Mouse (Mus musculus): Measurements from ENCODE around the gene C130050O18Rik. TPM values are rescaled to one million over a fixed set of nuclear protein-coding genes. Genes with fewer than 3 reads are reported as not detected.

The C130050O18Rik gene
- polyA plus RNA-seq, 1 experiment, result 0.20 TPM

GRCm38 (mm10) chr5:139417480-139417879, 12.4 kb downstream of the C130050O18Rik start:
- Histone ChIP-seq H3K4me3 (ENCODE audit: insufficient read depth, poor library complexity, severe bottlenecking) (no peak overlapping the region), H3K27me3 (ENCODE audit: control insufficient read depth, insufficient read depth, insufficient read length) (no peaks in the 10 kb centered on the region), H3K36me3 (ENCODE audit: control insufficient read depth, insufficient read depth) (no peaks in the 10 kb centered on the region), H3K79me2 (ENCODE audit: control insufficient read depth, insufficient read depth) (no peaks in the 10 kb centered on the region), H3K79me3 (ENCODE audit: low read depth) (peaks cover 1% of the 10 kb centered on the region), H3ac (ENCODE audit: control insufficient read depth, insufficient read length, low read depth) (no peak overlapping the region)
- no peak for TF ChIP-seq CEBPB (IDR thresholded peaks at IDR 0.05; ENCODE audit: low read depth)

GRCm38 (mm10) chr5:139418110-139418509, 13.0 kb downstream of the C130050O18Rik start:
- Histone ChIP-seq H3ac (ENCODE audit: control insufficient read depth, insufficient read length, low read depth) (no peak overlapping the region), H3K79me3 (ENCODE audit: low read depth) (peaks cover 1% of the 10 kb centered on the region), H3K4me3 (ENCODE audit: insufficient read depth, poor library complexity, severe bottlenecking) (no peak overlapping the region), H3K36me3 (ENCODE audit: control insufficient read depth, insufficient read depth) (no peaks in the 10 kb centered on the region), H3K79me2 (ENCODE audit: control insufficient read depth, insufficient read depth) (peaks cover 1% of the 10 kb centered on the region), H3K27me3 (ENCODE audit: control insufficient read depth, insufficient read depth, insufficient read length) (no peaks in the 10 kb centered on the region)
- no peak for TF ChIP-seq MYOD1 (IDR thresholded peaks at IDR 0.05; ENCODE audit: control insufficient read depth, insufficient read length, low read depth)
- no peak for TF ChIP-seq CTCF (IDR thresholded peaks at IDR 0.05; ENCODE audit: control insufficient read depth, insufficient read depth, insufficient read length)
- no peak for TF ChIP-seq USF1 (IDR thresholded peaks at IDR 0.05; ENCODE audit: low read depth)
- TF ChIP-seq CEBPB (IDR thresholded peaks at IDR 0.05; ENCODE audit: low read depth), result no peak
- TF ChIP-seq FOSL1 (IDR thresholded peaks at IDR 0.05; ENCODE audit: insufficient read depth, low read length, poor library complexity, severe bottlenecking), result no peak
- no peak for TF ChIP-seq MYOG (IDR thresholded peaks at IDR 0.05; ENCODE audit: control insufficient read depth, extremely low read depth, insufficient read length)

GRCm38 (mm10) chr5:139418633-139419032, 13.6 kb downstream of the C130050O18Rik start:
- TF ChIP-seq CEBPB (IDR thresholded peaks at IDR 0.05; ENCODE audit: low read depth), result no peak
- TF ChIP-seq MYOG (IDR thresholded peaks at IDR 0.05; ENCODE audit: control insufficient read depth, extremely low read depth, insufficient read length), result no peak
- TF ChIP-seq FOSL1 (IDR thresholded peaks at IDR 0.05; ENCODE audit: insufficient read depth, low read length, poor library complexity, severe bottlenecking), result no peak
- Histone ChIP-seq H3K79me3 (ENCODE audit: low read depth) (peaks cover 1% of the 10 kb centered on the region), H3K27me3 (ENCODE audit: control insufficient read depth, insufficient read depth, insufficient read length) (no peaks in the 10 kb centered on the region), H3K4me3 (ENCODE audit: insufficient read depth, poor library complexity, severe bottlenecking) (no peak overlapping the region), H3K36me3 (ENCODE audit: control insufficient read depth, insufficient read depth) (no peaks in the 10 kb centered on the region), H3ac (ENCODE audit: control insufficient read depth, insufficient read length, low read depth) (no peak overlapping the region), H3K79me2 (ENCODE audit: control insufficient read depth, insufficient read depth) (peaks cover 7% of the 10 kb centered on the region)

- peaks cover 1% of the 10 kb centered on the region for H3K79me3 ChIP-seq (ENCODE audit: low read depth)
- peak within 1 kb of the TSS; percentile 75 for H3ac ChIP-seq (ENCODE audit: control insufficient read depth, insufficient read length, low read depth)
- TF ChIP-seq CEBPB (IDR thresholded peaks at IDR 0.05; ENCODE audit: low read depth), result no peak
- TF ChIP-seq MYOG (IDR thresholded peaks at IDR 0.05; ENCODE audit: control insufficient read depth, extremely low read depth, insufficient read length), result no peak
- no peak for TF ChIP-seq MYOD1 (IDR thresholded peaks at IDR 0.05; ENCODE audit: control insufficient read depth, insufficient read length, low read depth)
- H3K4me3 ChIP-seq (ENCODE audit: insufficient read depth, poor library complexity, severe bottlenecking), result peak within 1 kb of the TSS; percentile 27
- no peaks in the 10 kb centered on the region for H3K36me3 ChIP-seq (ENCODE audit: control insufficient read depth, insufficient read depth)
- H3K79me2 ChIP-seq (ENCODE audit: control insufficient read depth, insufficient read depth), result peaks cover 17% of the 10 kb centered on the region
- H3K27me3 ChIP-seq (ENCODE audit: control insufficient read depth, insufficient read depth, insufficient read length), result no peaks in the 10 kb centered on the region
Measured at GRCm38 (mm10) chr5:139423026-139423865, 18.2 kb downstream of the C130050O18Rik start, which contains the start of gene Gper1. Gene Gper1 (plus strand): TSS chr5:139423151.

- Histone ChIP-seq H3ac (ENCODE audit: control insufficient read depth, insufficient read length, low read depth) (no peak overlapping the region), H3K79me3 (ENCODE audit: low read depth) (peaks cover 1% of the 10 kb centered on the region), H3K79me2 (ENCODE audit: control insufficient read depth, insufficient read depth) (peaks cover 17% of the 10 kb centered on the region), H3K36me3 (ENCODE audit: control insufficient read depth, insufficient read depth) (no peaks in the 10 kb centered on the region), H3K27me3 (ENCODE audit: control insufficient read depth, insufficient read depth, insufficient read length) (no peaks in the 10 kb centered on the region), H3K4me3 (ENCODE audit: insufficient read depth, poor library complexity, severe bottlenecking) (no peak overlapping the region)
- no peak for TF ChIP-seq CTCF (IDR thresholded peaks at IDR 0.05; ENCODE audit: control insufficient read depth, insufficient read depth, insufficient read length)
- no peak for TF ChIP-seq USF1 (IDR thresholded peaks at IDR 0.05; ENCODE audit: low read depth)
- TF ChIP-seq FOSL1 (IDR thresholded peaks at IDR 0.05; ENCODE audit: insufficient read depth, low read length, poor library complexity, severe bottlenecking), result no peak
- no peak for TF ChIP-seq CEBPB (IDR thresholded peaks at IDR 0.05; ENCODE audit: low read depth)
- TF ChIP-seq MYOD1 (IDR thresholded peaks at IDR 0.05; ENCODE audit: control insufficient read depth, insufficient read length, low read depth), result no peak
- no peak for TF ChIP-seq MYOG (IDR thresholded peaks at IDR 0.05; ENCODE audit: control insufficient read depth, extremely low read depth, insufficient read length)
- no peak for TF ChIP-seq MAX (IDR thresholded peaks at IDR 0.05)
Measured at GRCm38 (mm10) chr5:139425198-139425597, 20.1 kb downstream of the C130050O18Rik start.

GRCm38 (mm10) chr5:139427001-139427400, 21.9 kb downstream of the C130050O18Rik start:
- Histone ChIP-seq H3K36me3 (ENCODE audit: control insufficient read depth, insufficient read depth) (no peaks in the 10 kb centered on the region), H3K27me3 (ENCODE audit: control insufficient read depth, insufficient read depth, insufficient read length) (no peaks in the 10 kb centered on the region), H3ac (ENCODE audit: control insufficient read depth, insufficient read length, low read depth) (no peak overlapping the region), H3K4me3 (ENCODE audit: insufficient read depth, poor library complexity, severe bottlenecking) (no peak overlapping the region), H3K79me2 (ENCODE audit: control insufficient read depth, insufficient read depth) (peaks cover 17% of the 10 kb centered on the region), H3K79me3 (ENCODE audit: low read depth) (no peaks in the 10 kb centered on the region)
- TF ChIP-seq MYOG (IDR thresholded peaks at IDR 0.05; ENCODE audit: control insufficient read depth, extremely low read depth, insufficient read length), result no peak
- no peak for TF ChIP-seq FOSL1 (IDR thresholded peaks at IDR 0.05; ENCODE audit: insufficient read depth, low read length, poor library complexity, severe bottlenecking)
- TF ChIP-seq USF1 (IDR thresholded peaks at IDR 0.05; ENCODE audit: low read depth), result no peak
- no peak for TF ChIP-seq CTCF (IDR thresholded peaks at IDR 0.05; ENCODE audit: control insufficient read depth, insufficient read depth, insufficient read length)
- TF ChIP-seq MAX (IDR thresholded peaks at IDR 0.05), result no peak
- no peak for TF ChIP-seq MYOD1 (IDR thresholded peaks at IDR 0.05; ENCODE audit: control insufficient read depth, insufficient read length, low read depth)
- no peak for TF ChIP-seq CEBPB (IDR thresholded peaks at IDR 0.05; ENCODE audit: low read depth)
